Mouse (Mus musculus) thymus, adult 18-20 months (tissue): ENCODE measurements around the gene Nlgn1.

ENCODE experiments used
- DNase-seq, 2 experiments: peaks; one replicate each; pipeline ENCODE4 v3.0.0; 2022; ENCODE audit warnings: mixed read lengths in 2 of 2

The Nlgn1 gene

GRCm38 (mm10) chr3:26194970-26195369 is 137.3 kb downstream of the Nlgn1 start:
- no peak for DNase-seq

GRCm38 (mm10) chr3:26181013-26181412 is 151.2 kb downstream of the Nlgn1 start:
- DNase-seq = no peak

GRCm38 (mm10) chr3:26175371-26175770 is 156.9 kb downstream of the Nlgn1 start:
- no peak for DNase-seq

GRCm38 (mm10) chr3:26174257-26174656 is 158.0 kb downstream of the Nlgn1 start:
- no peak for DNase-seq

DNA sequence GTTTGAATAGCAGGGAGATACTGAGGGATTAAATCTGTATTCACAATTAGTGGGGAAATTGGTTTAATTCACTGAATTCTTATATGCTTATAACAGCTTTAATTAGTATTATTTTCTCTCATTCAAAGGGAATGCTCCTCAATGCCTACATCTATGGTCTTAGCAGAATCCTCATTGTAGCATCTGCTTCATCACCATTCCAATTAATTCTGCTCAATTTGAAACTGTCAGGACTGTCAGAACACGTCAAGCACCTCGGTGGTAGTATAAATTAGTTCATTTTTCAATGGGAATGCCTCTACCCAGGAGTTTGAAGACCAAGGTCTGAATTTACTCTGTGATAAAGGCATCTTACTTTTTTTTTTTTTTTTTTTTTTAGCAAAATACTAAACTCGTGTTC is 158.6 kb downstream of the Nlgn1 start:
- no peak for DNase-seq

DNA sequence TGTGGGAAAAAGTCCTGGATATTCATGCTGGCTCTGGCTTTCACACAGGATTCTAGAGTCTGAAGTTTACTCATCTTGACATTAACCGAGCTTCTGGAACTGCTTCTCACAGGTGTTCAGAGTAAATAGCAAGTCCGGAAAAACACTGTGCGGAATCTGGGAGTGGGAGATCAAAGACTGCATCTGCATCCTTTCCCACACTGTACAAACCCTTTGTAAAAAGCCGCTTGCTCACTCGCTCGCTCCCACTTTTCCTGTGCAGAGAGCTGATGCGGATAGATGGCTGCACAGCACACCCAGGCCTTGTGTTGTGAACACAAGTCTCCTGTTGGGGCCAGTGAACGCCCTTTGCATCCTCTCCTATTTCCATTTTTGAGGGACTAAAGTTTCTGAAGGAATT is 165.5 kb downstream of the Nlgn1 start:
- no peak for DNase-seq

GRCm38 (mm10) chr3:26153782-26154181 is 178.5 kb downstream of the Nlgn1 start:
- DNase-seq = no peak

DNA sequence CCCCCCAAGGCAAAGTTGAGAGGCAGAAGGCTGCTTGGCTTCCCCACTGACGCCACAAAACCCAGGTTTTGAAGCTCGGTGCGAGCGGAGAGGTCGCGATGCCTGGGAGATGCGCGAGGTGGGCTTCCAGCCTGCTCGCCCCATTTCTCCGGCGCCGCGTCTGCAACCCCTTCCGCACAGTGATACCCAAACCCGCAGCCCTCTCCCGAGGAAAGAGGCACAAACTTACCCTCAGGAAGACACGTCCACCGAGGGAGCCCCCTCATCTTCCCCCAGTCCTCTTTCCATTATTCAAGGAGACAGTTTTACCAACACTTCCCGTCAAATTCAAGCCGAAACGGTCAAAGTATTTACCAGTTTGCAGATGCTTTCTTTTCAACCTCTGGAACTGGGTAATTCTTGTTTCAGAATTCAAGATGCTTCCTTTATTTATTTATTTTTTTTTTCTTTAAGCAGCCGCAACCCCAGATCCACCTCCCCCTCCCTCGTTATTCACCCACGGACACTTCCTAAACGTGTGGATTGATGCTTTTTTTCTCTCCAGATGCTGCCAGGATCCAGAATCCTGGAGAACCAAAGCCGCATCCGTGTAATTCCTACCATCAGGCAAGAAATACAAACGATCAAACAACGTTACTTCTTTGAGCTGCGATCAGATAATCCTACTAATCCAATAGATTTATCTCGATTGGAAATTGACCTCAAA is 179.1 kb downstream of the Nlgn1 start:
- DNase-seq = no peak

GRCm38 (mm10) chr3:26152510-26153035 is 179.7 kb downstream of the Nlgn1 start:
- DNase-seq = no peak

GRCm38 (mm10) chr3:26151351-26152020 is 180.8 kb downstream of the Nlgn1 start:
- DNase-seq = no peak

DNA sequence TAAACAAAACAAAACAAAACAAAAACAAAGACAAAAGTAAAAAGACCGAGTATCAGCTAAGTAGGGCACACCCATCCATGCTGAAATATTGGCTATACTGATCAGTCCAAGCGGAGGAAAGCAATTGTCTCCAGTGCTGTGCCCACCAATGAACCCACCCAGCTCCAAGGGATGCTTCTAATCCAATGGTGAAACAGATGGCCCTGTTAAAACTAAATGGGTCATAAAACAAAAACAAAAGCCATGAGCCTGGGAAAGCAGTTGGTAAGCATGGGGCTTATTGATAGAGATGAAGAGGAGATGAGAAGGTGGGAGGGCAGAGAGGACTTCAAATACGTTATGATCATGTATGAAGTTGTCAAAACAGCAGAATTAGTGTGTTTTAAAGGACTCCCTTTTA is 186.1 kb downstream of the Nlgn1 start:
- no peak for DNase-seq

GRCm38 (mm10) chr3:26145441-26145840 is 186.8 kb downstream of the Nlgn1 start:
- no peak for DNase-seq

GRCm38 (mm10) chr3:26141590-26141989 is 190.7 kb downstream of the Nlgn1 start:
- no peak for DNase-seq

DNA sequence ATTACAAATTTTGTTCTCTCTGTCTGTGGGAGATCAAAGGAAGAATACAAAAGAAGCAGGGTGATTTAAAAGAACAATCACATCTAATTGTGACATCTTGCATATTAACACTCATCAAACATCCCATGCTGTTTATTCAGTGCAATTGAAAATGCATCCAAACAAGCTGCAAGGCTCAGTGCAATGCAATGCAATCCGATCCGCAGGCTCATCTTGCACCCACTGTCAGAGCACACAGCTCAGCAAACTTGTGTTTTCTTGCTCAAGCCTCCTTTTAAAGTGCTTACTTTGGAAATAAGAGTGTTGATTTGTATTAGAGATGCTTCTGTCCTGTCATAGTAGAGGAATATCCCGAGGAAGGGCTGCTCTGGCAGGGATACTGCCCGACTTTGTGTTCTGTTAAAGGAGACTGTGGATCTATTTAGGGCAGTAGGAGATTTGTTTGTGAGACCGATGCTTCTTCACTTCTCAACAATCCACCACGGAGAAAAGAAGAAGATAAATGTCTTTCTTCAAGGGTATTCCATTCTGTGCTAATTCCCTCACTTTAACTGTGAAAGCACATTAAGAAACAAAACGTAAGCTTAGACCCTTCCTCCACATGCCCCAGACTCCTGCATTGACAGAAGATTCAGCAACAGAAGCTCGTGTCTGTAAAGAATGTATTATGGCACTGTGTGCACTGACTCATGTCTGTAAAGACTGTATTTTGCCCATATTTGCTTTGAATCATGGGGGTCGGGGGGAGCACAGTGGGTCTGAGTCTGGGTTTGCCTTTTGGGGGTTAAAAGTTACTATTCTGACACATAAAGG is 197.2 kb downstream of the Nlgn1 start:
- DNase-seq = no peak

GRCm38 (mm10) chr3:26130919-26131318 is 201.3 kb downstream of the Nlgn1 start:
- no peak for DNase-seq

DNA sequence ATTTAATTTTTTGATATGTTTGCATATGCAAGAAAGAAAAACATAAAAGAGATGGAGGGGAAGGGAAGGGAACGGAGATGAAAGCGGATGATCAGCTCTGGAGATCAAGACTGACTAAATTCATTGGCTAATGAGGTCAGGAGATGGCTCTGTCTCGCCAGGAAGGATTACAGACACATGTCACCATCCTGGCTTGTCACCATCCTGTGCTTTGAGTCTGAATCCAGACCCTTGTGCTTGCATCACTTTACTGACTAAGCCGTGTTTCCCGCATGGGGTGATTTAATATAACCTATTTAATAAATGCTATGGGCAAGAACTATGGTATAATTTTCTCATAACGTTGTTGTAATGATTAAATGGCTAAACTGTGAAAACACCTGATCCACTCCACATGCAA is 202.8 kb downstream of the Nlgn1 start:
- DNase-seq = no peak

DNA sequence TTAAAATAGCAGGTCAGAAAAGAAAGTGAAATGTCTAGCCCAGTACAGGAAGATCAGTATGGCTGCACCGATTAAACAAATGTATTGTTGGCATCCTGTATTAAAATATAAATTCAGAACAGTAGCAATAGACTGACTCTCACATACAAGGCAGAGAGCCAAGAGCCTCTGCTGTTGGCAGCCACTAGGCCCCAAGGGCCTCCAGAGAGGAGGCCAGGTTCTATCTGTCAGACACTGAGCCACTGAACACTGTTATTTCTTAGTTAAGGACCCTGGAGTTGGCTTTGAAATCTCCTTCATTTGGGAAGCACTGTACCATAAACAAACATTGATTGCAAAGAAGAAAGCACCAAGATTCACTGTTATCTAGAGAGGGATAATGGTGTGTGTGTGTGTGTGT is 215.2 kb downstream of the Nlgn1 start:
- no peak for DNase-seq

DNA sequence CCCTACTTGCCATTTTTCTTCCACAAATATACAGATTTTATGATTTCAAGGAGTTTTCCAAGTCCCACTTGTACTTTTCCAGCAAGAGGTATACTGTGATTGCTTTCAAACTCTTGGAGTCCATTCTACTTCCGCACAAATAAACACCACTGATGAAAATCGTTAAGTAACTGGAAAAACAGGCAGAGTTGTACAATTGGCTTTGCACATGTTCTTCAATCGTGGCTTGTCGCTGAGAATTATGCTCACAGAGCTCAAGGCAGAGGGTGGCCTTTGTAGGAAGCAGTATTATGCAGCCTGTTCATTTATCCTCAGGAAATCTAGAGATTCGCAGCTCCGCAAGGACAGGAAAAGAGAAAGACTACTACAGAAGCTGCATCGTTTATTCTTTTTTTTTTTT is 225.9 kb downstream of the Nlgn1 start:
- DNase-seq = no peak

GRCm38 (mm10) chr3:26105528-26105927 is 226.7 kb downstream of the Nlgn1 start:
- DNase-seq = no peak

GRCm38 (mm10) chr3:26102271-26102670 is 230.0 kb downstream of the Nlgn1 start:
- no peak for DNase-seq

DNA sequence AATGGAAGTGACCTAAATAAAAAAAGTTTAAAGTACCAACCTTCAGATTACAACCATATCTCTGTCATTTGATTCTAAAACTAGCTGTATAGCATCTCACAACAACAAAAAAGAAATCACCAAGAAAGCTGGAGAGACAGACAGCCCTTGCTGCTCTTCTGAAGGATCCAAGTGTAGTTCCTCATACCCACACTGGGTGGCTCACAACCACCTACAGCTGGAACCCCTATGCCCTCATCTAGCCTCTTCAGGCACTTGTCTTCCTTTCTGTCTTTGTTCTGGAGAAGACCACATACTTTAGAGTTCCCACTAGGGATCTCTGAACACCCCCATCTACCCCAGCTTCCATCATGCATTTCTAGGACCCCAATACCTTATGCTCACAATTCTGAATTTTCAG is 236.7 kb downstream of the Nlgn1 start:
- DNase-seq = no peak

DNA sequence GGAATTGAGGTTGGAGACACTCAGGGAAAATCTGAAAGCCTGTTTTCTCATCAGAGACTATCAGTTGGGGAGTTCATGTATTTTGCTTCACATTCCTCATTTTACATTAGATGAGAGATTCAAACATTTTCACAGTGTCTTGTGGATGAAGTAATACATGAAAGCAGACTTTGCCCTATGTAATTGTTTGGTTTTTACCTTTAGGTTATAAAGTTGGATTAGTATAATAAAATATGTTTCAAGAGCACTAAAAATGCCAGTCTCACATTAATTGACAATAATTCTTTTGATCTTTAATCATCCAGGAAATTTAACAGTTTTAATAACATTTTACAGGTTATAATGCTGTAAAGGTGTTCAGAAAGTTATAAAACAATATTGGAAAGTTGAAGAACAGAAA is 262.9 kb downstream of the Nlgn1 start:
- DNase-seq = no peak

- DNase-seq = no peak
These were observed 281.5 kb downstream of the Nlgn1 start for GRCm38 (mm10) chr3:26050769-26051168.

DNA sequence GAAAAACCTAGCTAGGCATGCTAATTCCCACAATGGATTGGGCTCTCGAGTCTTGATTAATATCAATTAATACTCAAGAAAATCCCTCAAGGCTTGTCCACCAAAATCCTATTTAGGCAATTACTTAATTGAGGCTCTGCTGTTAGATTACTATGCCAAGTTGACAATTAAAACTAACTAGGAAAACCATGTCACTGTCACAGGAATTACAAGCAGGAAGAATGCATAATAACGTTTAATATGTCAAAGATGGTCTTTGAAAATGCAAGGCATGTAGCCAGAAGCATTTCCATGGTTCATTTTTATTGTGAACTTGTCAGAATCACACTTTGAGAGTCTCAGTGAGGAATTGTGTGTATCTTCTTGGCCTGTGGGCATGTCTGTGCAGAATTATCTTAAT is 289.3 kb downstream of the Nlgn1 start:
- no peak for DNase-seq
